Mouse (Mus musculus) lung, postnatal 36 days (tissue): ENCODE measurements around the gene Slc4a3.

Experiments used
- DNase-seq: peaks from one replicate; pipeline ENCODE4 v3.0.0; 2022; ENCODE audit warnings: mixed read lengths

The Slc4a3 gene

DNA sequence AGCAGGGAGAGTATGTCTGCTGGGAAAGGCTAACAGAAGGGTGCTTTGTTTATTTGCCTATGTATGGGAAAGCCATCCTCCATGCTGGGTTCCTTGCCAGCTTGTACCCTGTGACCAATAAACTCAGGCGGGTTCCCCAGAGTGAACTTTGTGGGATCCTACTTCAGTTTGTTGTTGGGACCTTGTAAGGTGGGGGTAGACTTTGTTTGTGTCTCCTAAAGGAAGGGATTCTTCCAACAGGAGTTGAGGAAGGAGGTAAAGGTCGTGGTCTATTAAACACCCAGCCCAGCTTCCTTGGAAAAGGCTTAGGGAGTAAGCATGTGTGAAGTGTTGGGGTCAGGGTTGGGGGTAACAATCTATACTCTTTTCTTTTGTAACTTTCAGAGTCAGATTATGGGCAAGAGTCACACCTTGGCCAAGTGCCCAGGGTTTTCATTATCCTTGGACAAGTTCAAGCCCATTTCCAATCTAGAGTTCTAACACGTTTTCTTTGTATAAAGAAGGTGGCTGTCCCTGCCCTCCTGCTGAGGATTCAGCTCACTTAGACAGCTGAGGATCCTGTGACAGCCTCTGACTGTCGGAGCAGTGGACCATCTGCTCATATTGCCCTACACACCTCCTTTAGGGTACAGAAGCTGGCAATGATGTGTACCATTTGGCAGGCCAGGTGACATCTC lies 15.3 kb downstream of the Slc4a3 start:
- peak; percentile 7 for DNase-seq

DNA sequence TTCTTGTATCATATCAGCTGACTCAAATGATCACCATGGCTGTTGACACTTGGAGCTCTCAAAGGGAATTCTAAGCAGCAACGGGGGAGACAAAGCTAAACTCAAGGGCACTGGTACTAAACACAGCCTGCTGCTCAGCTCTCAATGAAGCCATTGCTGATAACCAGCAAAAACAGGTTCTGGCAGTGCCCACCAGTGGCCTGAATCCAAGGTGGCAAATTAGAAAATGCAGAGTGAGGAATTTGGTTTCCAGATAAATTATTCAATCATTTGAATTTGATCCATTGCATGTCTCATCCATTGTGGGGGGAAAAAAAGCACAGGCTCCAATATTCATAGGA lies 15.8 kb downstream of the Slc4a3 start:
- DNase-seq, result no peak

DNA sequence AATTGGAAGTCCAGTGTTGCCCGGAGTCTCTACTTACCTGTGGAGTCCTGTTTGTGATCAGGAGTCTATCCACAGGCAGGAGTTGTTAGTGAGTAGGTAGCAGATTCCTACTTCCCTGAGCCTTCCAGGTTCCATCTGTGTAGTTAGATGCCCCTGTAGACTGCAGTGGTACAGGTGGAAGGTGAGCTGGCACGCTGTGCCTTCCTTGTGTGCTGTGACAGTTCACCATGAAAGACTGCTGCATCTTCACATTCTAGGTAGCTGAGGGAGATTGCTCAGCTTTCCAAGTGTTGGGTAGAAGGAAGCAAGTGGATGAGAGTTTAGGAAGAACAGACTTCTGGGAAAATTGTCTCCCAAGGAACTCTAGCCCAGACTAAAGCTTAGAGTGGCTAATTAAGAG lies 18.0 kb downstream of the Slc4a3 start:
- DNase-seq, result no peak

DNA sequence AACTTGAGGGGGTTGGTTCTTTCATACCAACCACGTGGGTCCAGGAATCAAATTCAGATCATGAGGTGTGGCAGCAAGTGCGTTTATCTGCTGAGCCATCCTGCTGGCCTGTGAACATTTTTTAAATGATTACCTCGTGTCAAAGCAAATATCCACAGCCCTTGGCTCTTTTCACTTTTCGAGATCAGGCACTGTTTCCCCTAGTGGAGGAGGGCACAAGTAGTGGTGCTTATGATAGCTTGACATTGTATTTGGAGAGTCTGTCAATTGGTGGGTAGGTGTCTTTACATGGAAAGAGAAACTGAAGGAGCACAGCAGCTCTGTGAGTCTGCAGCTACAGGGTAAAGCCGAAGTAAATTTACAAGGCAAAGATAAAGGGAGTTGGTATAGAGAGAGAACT lies 18.9 kb downstream of the Slc4a3 start:
- no peak for DNase-seq

DNA sequence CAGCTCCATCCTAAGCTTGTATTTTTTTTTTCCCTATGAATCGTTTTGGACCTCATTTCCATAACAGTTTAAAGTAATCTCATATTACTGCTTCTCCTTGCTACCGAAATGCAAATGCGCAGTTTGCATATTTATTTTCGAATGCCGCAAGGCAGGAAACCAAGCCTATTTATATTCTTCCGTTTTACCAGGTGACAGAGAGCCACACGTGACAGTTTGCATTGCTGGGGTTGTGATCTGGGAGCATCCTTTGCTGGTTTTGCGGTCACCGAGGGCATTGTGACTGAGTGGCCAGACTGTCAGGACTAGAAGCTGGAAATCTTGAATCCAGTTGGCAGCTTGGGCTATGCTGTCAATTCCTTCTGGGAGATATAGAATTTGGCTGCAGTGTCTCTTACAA lies 19.6 kb downstream of the Slc4a3 start:
- peak; percentile 16 for DNase-seq

DNA sequence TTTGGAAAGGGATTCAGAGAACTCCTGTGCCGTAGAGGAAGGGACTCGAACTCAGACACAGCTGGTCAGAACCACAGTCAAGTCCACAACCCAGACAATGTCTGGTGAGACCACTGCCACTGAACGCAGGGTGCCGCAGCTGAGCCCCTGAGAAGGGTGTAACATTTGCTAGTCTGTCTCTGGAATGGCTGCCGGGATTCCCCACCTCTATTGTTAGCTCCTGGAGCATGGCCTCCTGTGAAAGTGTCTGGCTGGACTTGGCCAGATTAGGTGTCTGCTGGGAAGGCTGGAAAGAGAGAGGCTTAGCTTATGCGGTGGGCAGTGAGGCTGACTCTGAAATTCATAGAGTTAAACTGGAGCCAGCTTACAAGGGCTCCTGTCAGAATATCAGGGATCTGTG lies 24.3 kb downstream of the Slc4a3 start:
- no peak for DNase-seq

DNA sequence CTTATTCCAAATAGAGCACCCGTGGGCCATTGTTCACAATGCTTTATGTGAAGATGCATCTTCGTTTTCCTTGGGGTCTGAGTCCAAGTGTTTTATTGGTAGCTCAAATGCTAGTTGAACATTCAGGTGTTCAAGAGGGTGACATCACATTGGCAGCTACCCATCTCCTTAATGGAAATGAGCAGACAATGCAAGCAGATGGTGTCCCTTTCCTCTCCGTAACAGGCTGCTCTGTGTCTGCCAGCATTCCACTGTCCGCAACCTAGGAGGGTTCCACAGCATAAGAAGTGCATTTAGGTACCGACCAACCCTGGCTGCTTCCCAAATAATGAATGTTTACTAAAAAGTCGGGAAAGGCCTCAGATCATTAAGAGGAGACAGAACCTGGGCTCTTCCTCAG lies 26.7 kb downstream of the Slc4a3 start:
- no peak for DNase-seq

DNA sequence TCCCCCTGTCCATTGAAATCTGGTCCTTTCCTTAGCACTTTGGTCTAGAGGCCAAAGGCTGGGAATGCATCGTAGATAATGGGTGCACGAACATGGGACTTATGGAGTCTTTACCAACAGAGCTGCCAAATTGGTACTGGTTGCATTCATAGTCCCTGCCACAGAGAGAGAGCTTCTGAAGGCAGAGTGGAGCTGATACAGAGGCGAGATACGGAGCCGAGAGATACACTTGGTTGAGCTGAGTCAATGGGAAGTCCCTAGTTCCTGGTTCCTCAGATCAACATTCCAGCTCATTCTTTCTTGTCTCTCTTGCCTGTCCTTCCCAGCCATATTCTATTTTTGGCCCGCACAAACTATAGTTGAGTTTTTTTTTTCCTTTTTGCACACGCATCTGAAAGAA lies 27.6 kb downstream of the Slc4a3 start:
- DNase-seq, result no peak

DNA sequence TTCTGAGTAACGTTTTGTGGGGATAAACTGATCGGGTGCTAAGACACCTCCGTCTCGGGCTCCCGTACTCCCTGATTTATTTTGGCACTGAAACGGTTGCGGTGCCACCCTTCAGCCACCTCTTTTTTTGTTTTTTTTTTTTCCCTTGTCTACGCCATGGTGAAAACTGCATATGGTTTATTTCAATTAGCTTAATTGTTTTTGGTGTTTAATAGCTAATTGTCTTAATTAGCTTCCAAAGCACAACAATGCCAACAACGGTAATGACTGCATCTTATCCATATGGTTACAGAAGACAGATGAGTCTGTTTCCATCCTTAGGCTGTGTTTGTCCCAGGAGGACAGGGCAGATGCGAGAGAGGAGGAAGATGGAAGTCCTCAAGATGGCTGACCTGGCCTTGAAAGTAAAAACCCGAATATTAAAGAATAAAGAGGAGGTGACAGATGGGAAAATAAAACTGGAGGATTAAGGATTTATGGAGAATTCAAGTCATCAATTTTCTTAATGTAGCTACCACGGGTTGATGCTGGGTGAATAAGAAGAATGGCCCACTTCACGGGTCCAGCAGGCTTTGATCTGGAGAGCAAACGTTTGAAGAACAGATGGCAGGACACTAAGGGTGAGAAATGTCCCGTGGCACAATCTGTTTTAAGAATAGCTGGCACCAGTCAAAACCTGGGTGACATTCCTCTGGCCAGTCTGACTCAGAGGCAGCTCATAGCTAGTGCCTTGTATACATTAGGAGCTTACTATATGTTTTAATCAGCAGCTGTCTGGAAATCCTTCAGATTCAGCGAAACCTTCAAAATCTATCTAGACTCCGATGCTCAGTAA lies 28.6 kb downstream of the Slc4a3 start:
- no peak for DNase-seq

DNA sequence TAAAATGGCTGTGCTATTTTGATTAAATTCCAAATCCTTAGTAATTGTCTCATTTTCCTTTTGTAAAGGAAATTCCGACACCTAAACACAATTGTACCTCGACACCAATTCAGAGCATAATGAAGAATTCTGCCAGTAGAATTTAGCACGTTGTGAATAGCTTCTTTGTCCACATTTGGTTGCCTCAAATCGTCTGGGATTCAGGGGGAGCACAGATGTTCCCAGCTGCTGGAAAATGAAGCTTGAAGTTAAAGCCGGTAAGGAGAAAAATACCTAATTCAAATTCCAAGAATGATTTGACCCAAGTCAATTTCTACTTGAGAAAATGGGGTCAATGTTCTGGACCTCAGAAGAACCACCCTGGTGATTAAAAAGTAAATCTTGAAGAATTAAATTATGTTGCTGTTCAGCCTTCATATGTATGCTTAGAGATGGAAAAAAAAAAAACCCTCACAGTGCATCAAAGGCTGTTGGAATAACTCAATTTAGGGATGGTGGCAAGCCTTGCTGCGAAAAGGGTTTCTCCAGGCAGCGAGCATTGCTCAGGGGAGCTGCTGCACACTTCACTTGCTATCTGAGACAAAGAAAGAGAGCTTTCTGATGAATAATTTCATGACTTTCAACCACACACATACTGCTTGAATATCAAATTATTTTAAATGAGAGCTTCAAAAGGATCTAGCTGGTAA lies 36.0 kb downstream of the Slc4a3 start:
- DNase-seq, result peak; percentile 39

DNA sequence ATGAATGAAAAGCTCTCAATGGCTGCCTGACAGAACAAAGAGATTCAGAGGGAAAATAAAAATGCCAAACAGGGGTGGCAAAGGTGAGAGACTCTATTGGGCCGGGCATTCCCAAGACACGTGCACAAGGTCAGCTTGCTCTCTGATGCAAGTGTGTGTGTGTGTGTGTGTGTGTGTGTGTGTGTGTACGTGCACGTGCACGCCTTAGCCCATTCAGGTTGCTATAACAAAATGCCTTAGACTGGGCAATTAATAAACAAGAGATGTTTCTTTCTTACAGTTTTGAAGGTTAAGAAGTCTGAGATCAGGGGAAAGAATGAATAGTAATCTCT lies 36.5 kb downstream of the Slc4a3 start:
- DNase-seq, result no peak

DNA sequence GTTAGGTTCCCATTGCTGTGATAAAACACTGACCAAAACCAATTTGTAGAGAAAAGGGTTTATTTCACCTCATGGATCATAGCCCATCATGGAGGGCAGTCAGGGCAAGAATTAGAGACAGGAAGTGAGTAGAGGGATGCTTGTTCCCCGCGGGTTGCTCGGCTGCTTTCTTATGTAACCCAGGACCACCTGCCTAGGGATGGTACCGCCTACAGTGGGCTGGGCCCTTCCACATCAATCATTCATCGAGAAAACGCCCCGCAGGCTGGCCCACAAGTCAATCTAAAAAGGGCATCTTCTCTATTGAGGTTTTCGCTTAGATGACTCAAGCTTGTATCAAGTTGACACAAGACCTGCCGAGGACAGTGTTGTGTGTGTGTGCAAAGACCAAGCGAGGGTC lies 37.0 kb downstream of the Slc4a3 start:
- no peak for DNase-seq

DNA sequence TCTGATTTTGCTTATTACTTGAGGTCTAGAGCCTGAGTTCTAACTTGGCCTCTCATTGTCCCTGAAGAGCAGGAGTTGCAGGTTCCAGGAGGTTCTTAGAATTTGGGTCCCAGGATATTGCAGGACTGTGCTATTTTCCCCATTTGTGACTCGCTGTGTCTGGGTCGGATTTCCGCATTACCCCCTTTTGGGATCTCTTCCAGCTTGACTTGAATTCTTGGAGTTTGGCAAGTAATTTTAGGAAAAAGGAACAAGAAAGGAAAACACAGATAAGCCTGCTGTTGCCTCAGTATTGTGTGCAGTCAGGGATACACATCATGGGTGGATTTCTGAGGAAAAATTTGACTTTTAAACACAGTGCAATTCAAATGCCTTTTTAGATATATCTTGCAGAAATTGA lies 40.7 kb downstream of the Slc4a3 start:
- peak; percentile 21 for DNase-seq

DNA sequence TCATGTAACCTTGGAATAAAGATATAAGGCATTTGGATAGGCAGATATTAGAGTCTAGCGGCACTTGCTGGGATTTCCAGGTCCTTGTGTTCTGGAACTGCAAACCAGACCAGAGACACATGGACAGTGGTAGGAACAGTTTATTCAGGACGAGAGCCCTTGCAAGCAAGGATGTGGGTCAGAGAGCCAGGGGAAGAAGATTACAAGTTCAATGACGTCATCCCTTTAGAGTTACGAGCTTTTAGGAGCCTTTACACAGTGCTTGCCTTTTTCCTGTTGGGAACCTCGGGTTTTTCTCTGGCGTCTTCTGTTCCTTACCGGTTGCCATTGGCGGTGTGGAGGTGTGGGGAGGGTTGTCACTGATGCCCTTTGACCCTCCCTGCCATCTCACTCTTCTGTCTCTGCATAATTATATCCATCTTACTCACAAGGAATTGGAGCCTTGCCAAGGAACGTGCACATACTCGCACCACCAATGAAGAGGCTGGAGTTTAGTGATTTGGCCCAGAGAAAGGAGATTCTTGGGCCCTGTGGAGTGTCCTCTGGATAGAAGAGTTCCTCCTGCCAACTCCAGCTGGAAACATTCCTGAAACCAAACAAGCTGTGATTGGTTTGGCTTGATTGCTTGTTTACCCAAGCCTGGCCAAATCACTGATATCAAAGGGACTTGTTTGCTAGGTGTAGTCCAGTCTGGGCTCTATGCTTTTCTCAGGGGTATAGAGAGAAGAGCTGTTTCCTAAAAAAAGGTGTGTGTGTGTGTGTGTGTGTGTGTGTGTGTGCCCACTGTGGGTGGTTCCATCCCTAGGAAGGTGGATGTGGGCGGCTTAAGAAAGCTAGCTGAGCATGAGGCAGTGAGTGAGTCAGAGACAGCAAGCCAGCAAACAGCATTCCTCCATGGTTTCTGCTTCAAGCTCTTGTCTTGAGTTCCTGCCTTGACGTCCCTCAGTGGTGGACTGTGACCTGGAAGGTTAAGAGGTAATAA lies 42.0 kb downstream of the Slc4a3 start:
- DNase-seq, result peak; percentile 58

DNA sequence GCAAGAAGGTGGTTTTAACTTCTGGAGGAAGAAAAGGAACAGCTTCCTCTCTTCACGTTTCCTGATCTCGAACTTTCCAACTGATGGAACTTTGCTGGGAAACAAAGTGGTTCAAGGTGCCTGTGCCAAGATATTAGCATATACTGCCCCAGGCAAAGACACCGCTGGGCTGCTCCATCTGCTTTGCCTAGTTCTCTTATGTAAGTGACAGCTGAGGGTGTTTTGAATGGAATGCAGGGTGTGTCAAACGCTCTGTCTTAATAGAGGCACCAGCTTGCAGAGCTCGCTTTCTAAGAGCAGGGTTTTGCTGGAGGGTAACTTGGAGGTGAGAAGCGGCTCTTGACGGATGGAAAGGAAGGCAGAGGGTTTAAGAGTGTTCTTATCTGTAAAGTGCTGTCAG lies 42.8 kb downstream of the Slc4a3 start:
- peak; percentile 47 for DNase-seq

DNA sequence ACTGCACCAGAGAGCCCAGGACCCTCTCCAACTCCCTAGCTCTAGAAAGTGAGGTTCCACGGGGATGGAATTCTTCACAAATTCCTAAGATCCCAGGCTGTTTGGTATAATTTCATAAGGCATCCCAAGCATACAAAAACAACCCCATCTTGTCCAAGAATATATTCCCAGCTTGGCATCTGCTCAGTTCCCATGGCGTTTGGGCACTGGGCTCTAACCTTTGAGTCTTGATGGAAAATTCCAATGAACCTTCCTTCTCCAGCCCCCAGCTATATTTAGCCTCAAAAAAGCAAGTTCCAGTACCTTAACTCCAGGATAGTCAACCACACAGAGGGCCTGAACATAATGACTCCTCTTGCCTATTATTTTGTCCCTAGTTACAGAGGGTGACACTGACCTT lies 43.9 kb downstream of the Slc4a3 start:
- DNase-seq, result no peak

DNA sequence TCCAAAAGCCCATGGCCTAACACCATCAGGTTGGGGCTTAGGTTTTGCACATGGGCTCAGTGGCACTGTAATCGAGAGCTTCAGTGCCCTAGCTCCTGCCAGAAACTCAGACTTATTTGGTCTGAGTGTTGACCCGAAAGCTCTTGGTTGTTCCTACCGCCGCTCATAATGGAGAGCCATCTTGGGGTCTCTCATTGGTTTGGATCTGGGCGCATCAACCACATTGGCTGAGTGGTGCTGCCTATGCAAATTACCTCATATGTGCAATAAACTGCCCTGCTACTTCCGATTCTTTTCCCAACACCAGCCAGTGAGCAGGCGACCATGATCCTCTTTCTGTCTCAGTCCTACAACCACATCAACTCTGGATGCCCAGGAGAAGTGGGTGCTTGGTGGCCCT lies 47.9 kb downstream of the Slc4a3 start:
- no peak for DNase-seq

DNA sequence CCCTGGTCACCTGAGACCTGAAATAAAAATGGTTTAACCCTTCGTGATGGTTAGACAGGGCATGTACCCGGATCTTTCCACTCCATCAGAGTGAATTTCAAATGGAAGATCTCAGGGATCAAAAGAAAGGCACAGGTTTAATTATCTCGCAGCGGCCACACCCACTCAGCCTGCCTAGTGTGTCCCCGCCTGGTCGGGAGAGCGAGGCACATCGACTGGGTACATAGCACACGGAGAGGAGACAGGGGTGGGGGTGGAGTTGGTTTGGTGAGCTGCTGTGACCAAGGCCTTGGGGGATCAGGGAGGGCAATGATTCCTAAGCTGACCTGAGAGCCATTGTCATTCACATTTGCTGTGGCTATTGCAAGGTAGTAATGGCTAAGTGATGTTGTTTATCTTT lies 48.8 kb downstream of the Slc4a3 start:
- DNase-seq, result no peak

DNA sequence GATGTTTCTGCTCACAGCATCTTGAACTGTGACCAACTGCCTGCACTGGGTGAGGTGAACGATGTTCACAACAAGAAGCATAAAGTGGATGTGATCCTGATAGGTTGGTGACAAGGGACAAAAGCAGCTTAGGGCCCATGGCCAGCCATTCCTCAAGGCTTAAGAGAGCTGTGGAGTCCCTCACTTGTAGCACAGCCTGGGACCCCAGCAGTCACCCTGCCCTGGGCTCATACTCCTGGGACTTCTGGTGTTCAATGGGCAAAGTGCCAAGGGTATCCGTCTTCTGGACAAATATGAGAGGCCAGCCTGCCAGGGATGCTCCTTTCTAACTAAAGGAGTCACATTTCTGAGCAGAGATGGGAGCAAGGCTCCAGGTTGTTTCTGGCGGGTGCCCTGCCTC lies 49.9 kb downstream of the Slc4a3 start:
- no peak for DNase-seq

DNA sequence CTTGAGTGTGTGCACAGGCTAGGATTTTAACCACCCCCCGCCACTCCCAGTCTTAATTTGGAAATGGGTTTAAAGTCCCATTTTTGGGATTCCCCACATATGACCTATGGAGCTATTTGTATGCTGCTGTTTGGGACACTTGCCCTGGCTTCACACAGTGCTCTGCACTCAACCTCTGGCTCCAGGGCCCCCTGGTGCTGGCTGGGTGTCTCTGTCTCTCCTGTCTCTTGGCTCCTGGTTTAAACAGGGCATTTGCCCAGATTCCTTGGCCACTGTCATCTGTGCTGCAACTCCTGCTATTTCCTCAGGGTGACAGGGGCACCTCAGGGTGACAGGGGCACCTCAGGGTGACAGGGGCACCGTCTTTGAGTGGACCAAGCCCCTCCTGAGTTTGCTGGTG lies 50.8 kb downstream of the Slc4a3 start:
- DNase-seq, result peak; percentile 16

DNA sequence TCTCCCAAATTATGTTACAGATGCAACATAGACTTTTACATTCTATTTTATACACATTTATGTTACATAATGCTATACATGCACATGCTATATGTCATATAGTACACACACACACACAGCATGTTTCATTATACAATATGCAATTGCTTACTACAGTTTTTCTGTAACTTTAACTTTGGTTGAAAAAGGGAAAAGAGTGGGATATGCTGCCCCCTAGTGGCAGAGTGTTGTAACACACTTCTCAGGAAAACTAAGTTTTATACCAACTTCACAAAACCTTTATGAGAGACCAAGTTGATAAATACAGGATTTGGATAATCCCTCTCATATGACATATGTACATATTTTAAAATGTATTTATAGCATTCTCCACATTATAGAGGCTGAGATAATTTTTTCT lies 51.6 kb downstream of the Slc4a3 start:
- DNase-seq, result peak; percentile 61

DNA sequence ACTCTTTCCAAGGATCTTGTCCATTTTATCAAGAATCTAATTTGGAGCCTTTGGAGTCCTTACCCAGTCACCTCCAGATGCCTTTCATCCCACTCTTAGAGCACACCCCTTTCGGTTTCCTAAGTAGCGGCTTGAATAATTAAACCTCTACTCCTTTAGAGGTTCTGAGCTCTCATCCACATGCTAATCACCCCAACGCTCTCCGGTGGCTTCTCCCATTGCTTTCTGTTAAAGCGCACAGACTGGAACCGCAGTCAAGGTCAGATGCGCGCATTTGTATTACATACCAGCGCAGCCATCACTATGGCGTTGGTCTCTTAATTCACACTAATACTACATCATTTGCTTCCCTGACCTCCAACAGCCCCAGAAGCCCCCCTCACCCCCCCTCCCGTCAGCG lies 55.7 kb downstream of the Slc4a3 start:
- DNase-seq, result no peak

DNA sequence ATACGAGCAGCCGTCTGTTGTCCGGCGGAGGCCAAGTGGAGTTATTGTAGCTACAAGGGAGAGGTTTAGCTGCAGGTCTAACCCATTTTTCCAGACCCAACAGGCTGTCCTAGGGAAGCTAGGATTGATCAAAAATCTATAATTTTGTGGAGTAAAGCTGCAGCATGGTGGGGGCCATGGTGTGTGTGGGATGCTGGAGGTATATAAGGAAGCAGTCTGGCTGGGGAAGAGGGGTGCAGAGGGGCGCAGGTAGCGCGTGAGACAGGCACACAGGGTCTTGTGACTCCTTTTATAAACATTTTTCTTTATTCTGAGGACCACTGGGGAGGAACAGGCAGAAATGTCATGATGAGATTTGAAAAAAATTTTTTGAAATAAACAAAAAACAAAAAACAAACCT lies 57.5 kb downstream of the Slc4a3 start:
- no peak for DNase-seq
